Mouse (Mus musculus) stomach, postnatal 0 days (tissue): ENCODE measurements around the gene Glipr2.

Experiments used
- CTCF ChIP-seq: IDR thresholded peaks from 2 replicates; pipeline ENCODE4 v1.5.1; 2016; ENCODE audit warnings: antibody characterized with exemption, low read depth, mild to moderate bottlenecking, moderate library complexity
- EP300 ChIP-seq: optimal IDR thresholded peaks from 2 replicates; pipeline ENCODE3; 2016; ENCODE audit warnings: antibody characterized with exemption

DNA sequence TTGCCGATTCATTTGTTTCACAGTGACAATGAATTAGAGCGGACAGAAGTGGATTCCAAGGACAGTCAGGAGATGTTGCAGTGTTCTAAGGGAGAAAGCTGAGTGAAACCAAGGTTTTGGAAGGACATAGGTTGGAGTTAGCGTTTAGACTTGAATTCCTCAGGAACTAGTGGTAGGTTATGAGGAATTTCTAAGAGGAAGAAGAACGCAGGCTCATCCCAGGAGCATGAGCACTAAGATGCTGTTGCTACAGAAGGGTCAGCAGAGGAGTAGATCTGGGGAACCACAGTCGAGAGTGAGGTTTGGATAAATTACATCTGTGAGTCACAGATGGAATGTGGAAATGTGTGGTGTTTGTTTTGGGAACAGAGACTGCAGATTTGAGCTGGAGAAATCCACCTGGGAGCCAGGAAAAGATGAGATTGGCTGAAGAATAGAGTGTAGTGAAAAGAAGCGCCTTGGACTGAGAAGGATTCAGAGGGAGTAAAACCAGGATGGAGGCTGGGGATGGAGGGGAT lies 19.1 kb downstream of the Glipr2 start:
- no peak for TF ChIP-seq EP300
- TF ChIP-seq CTCF: no peak
